Mouse (Mus musculus) monocyte, adult 2 months (primary cell): ENCODE data around the gene Vmn2r89.
"Not testable (repeated sequence)": the region's sequence is repeated elsewhere in the genome, so short reads cannot be mapped to it uniquely, and the experiment has no call there.

Source experiments
- DNase-seq, 2 experiments: peaks; one replicate each; pipeline ENCODE4 v3.0.0; 2022; ENCODE audit warnings: low spot score in 2 of 2, low read depth in 1 of 2

The Vmn2r89 gene

DNA sequence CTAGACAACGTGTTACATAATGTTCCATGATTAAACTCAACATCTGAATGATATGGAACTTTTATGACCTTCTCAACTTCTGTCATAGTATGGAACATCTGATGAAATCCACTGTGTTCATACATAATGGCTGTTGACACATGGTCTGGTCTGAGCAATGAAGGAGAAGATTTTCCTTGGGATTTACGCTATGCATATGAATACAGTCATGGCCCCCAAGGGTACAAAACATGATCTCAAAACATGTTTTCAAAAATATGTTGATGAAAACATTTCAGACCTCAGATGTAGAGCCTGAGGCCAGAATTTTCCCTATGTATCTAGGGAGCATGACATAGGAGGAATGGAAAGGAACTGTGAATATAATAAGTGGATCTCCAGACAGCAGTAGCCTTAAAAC, at the start of gene Vmn2r89:
TSS of gene Vmn2r89 (plus strand) at position 301 of the 400 bp plus-strand sequence.
- DNase-seq = not testable (repeated sequence)

DNA sequence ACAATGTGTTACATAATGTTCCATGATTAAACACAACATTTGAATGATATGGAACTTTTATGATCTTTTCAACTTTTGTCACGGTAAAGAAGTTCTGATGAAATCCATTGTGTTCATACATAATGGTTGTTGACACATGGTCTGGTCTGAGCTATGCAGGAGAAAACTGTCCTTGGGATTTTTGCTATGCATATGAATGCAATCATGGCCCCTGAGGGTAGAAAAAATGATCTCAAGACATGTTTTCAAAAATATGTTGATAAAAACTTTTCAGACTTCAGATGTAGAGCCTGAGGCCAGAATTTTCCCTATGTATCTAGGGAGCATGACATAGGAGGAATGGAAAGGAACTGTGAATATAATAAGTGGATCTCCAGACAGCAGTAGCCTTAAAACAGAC, 41.1 kb upstream of the Vmn2r89 start, which contains the start of gene Vmn2r88:
TSS of gene Vmn2r88 (plus strand) at position 301 of the 400 bp plus-strand sequence.
- DNase-seq = no peak

DNA sequence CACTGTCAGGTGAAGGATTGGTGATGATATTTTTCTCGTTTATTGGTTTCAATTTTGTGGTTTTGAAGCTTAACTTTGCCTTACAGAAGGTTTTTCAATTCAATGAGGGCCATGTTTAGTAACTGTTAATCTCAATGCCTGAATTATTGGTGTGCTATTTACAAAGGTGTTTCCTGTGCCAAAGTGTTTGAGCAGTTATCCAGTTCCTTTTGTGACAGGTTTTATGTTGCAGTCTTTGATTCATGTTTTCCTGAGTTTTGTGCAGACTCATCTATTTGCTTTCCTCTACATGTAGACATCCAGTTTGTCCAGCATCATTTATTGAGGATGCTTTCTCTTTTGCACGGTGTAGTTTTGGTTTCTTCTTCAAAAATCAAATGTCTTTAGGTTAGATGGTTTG, 27.8 kb upstream of the Vmn2r89 start:
- DNase-seq = no peak

DNA sequence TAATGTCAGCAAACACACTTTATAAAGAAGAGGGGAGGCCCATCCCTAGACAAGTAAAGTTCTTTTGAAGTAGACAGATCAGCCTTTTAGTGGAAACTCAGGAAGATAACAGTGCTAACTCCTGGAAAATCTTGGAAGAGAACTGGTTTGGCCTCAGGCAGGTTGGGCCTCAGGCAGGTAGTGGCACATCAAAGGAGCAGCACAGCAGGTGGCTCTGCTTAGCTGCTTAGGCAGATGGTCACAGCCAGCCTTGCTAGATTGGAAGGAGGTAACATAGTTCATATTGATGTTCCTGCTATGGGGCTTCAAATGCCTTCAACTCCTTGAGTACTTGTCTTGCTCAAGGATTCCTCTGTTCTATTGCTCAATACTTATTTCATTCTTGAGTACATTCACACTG, 21.5 kb upstream of the Vmn2r89 start:
- not testable (repeated sequence) for DNase-seq

DNA sequence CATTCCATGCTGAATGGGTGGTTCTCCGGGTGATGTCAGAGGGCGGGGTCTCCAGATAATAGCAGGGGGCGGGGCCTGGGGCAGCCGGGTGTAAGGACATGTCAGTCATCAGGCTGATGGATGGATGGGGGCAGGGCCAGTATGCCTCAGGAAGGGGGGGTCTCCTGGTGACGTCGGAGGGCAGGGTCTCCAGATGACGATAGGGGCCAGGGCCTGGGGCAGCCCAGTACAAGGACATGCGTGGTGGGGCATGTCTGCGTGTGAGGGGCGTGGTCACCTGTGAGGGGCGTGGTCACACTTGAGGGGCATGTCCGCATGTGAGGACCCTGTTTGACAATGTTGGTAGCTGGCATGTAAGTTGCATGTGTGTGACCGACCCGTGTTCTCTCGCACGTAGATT, 17.1 kb upstream of the Vmn2r89 start:
- DNase-seq = no peak

DNA sequence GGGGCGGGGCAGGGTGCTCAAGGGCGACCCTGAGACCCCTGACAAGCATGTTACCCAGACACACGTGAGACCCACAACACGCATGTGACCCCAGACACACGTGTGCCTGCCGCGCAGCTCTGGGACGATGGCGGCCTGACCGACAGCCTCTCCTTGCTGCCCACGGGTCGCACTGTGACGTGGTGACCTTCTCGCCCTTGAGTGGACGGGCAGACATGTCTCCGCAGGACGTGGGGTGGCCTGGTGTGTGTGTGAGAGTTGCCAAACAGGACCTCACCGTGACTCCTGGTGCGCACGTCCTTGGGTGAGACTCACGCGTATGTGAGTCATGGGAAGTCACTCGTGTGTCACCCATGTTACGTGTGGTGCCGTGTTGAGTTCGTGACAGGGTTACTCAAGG, 16.6 kb upstream of the Vmn2r89 start:
- no peak for DNase-seq

DNA sequence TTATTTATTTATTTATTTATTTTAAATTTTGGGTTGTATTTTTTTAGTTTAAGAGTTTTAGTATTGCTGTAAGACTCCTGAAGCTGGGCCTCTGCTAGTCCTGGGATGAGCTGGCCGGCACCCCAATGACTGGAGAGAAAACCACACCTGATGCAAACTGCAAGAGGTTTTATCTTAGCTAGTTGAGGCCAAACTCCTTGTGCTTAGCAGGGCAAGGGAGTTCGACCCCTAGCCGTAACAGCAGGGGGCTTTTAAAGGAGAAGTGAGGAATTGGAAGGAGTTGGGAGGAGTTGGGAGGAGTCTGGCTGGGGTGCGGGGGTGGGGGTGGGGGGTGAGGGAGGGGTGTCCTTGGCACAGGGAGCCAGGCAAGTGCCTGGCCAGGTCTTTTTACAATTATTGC, 12.7 kb upstream of the Vmn2r89 start:
- DNase-seq = no peak

DNA sequence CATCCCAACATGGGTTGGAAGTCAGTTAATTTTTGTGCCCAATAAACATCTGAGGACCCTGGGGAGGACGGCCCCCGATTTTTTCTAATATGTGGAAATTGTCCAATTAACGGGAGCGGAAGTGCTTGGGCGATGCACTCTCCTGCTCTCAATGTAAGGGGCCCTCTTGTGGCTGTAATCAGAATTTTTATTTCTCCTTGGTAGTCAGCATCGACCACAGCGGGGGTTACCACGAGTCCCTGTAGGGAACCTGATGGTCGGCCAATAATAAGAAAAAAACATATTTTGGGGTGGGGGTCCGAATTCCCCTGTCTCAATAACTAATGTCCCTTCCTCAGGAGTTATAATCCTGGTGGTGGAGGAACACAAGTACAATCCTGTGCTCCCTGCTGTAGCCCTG, 28.6 kb downstream of the Vmn2r89 start:
- not testable (repeated sequence) for DNase-seq

DNA sequence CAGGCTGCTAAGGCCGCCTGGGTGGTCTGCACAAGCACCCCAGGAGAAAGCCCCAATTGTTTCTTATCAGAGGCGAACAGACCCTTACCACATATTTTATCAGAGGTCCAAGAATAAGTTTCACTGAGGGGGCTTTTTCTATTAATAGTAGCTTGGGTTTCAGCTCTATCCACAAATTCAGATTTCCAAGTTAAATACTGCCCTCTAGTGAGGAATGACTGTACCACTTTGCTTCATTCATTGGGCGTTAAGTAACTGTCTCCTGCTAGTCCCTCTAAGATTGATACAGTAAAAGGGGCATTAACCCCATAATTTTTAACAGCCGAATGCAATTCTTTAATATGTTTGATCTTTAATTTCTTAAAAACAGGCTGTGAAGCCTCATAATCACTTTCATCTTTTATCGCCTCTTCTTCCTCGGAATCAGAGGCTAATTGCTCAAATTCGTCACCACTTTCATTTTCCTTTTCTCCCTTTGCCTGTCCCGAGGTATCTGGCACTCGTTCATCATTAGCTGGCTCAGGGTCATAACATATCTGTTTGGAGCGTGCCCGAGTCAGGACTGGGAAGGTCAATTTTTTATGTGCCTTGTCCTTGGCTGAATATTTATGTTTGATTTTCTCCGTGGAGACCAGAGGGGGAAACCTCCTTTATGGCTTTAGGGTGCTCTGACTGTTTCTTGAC, 29.8 kb downstream of the Vmn2r89 start:
- not testable (repeated sequence) for DNase-seq

DNA sequence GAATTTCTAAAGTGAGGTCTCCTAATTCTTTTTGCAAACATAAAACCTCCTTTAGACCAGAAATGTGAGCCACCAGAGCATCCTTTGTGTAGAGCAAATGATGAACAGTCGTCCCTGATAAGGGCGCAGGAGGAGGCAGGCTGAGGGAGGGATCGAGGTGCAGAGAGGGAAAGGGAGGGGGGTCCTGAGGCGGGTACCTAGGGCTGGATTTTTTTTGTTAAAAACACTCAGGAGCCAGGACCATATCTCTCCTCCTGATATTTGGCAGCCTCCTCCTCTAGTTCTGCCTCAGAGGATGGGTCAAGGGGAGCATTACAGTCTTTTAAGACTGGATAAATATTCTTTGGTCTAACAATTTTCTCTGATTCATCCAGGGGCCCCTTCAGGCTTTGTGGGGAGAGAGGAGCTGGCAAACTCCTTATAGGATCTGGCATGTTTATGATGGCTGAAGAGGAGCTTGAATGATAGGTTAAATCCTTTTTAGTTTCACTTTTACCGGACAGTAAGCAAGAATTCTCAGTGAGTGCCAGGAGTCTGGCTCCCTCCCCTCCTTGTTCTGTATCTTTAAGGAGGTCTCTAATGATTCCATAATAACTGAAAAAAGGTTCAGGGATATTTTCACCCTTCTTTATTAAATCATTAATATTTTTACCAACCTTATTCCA, 30.5 kb downstream of the Vmn2r89 start:
- no peak for DNase-seq

DNA sequence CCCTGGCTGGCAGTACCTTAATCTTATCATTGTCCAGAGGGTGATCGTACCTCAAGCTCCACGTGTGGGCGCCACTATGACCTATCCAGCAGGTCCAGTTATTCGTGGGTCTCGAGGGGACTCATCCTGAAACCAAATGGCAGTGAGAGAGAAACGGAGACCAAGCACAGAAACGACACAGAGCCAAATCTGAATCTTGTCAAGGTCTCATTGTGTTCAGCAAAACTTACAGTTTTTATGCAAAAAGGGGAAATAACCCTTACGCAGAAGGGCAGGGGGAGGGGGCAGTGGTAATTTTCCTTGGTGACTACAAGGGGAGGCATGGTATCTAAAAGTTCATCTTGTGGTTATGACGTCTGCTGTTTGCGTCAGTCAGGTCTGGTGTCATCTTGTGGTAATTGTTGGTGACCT, 31.3 kb downstream of the Vmn2r89 start:
- not testable (repeated sequence) for DNase-seq

DNA sequence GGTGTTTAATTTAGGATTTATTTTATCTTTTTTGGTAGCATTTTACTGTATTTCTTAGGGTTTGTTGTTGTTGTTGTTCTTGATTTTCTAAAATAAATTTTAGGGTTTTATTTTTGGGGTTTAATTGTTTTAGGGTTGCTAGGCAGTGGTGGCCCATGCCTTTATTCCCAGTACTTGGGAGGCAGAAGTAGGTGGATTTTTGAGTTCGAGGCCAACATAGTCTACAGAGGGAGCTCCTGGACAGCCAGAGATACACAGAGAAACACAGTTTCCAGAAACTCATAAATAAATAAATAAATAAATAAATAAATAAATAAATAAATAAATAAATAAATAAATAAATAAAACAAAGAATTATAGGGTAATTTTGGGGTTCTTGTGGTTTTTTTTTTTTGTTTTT, 32.0 kb downstream of the Vmn2r89 start:
- DNase-seq = no peak

DNA sequence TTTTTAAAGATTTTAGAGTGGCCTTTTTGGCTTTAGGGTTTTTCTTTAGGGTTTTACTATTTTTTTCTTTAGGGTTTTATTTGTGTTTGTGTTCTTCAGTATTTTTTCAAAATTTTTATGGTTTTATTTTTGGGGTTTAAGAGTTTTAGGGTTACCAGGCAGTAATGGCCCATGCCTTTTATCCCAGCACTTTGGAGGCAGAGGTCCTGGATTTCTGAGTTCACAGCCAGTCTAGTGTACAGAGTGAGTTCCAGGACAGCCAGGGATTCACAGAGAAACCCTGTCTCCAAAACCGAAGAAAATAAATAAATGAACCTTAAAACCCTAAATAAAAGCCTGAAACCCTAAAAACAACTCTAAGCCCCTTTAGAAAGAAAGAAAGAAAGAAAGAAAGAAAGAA, 34.5 kb downstream of the Vmn2r89 start:
- DNase-seq = no peak

DNA sequence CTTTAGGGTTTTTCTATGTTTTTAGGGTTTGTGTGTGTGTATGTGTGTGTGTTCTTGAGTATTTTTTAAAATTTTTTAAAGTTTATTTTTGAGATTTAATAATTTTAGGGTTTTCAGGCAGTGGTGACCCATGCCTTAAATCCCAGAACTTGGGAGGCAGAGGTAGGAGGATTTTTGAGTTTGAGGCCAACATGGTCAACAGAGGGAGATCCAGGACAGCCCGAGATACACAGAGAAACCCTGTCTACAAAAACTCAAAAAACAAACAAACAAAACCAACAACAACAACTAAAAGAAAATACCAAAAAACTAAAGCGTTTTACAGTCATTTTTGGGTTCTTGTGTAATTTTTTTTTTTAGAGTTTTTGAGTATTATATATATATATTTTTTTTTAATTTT, 44.1 kb downstream of the Vmn2r89 start:
- DNase-seq = no peak

DNA sequence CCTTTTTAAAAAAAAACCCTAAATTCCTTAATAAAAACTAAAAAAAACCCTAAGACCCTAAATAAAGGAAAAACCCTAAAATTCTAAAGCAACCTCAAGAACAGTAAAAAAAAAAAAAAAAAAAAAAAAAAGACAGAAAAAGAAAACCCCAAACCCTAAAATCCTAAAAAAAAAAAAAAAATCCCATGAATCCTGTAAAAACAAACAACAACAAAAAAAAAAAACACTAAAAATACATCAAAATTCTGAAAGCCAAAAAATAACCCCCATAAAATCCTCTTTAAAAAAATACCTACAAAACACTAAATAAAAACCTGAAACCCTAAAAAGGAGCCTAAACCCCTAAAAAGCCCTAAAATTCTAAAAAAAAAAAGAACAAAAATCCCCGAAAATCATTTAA, 45.3 kb downstream of the Vmn2r89 start:
- DNase-seq = no peak

DNA sequence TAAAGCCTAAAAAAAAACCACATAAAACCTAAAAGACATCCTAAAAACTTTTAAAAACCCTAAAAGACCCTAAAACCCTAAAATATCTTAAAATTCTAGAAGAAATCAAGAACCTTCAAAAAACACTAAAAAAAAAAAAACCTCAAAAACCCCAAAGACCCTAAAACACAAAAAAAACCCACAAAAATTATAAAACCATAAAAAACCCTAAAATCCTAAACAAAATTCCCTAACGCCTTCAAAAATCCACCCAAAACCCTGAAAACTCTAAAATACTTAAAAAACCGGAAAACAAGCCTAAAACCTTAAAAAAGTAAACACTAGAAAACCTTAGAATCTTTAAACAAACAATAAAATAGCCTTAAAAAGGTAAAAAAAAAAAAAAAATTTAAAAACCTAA, 46.3 kb downstream of the Vmn2r89 start:
- no peak for DNase-seq

DNA sequence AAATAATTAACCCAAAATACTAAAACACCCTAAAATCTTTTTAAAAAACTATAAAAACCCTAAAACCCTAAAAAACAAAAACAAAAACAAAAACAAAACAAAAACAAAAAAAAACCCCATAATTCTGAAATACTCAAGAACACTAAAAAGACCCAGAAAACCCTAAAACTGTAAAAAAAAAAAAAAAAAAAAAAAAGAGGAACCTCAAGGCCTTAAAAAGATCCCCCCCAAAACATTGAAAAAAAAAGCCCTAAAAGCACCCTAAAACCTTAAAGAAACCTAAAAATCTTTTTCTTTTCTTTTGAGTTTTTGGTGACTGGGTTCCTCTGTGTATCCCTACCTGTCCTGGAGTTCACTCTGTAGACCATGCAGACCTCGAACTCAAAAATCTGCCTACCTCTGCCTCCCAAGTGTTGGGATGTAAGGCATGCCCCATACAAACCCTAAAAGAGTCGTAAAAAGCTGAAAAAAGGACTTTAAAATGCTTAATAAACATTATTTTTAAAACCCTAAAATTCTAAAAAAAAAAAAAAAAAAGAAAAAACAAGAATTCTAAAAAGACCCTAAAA, 48.1 kb downstream of the Vmn2r89 start:
- no peak for DNase-seq

DNA sequence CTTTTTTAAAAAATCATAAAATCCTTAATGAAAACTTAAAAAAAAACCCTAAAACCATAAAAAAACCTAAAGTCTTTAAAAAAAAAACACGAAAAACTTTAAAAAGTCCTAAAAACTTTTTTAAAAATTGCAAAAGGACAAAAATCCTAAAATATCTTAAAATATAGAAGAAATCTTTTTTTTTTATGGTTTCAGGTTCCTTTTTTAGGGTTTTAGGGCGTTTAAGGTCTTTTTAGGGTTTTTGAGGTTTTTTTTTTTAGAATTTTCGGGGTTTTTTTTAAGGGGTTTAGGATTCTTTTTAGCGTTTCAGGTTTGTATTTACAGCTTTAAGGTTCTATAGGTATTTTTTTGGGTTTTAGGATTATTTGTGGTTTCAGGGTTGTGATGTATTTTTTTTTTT, 48.8 kb downstream of the Vmn2r89 start:
- DNase-seq = no peak

DNA sequence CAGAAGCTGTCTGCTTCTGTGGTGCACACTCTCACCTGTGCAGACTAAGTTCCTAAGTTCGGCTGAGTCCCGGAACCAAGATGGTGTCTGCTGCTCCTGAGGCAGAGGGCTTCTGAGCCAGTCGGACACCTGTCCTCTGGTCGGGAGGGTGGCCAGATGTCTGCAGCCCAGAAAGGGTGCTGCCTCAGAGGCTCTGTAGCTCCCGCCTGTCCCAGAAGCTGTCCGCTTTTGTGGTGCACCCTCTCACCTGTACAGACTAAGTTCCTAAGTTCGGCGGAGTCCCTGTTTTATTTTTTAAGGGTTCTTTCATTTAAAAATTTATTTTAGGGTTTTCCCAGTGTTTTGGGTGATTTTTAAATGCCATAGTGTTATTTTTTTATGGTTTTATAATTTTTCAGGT, 55.8 kb downstream of the Vmn2r89 start:
- DNase-seq = no peak
